Mouse (Mus musculus) CD4-positive, CD25-positive, alpha-beta regulatory T cell, adult 2 months (primary cell): Measurements from ENCODE around the gene Chd9.
"Not testable (repeated sequence)": the region's sequence is repeated elsewhere in the genome, so short reads cannot be mapped to it uniquely, and the experiment has no call there.

Source experiments
- DNase-seq: peaks from one replicate; pipeline ENCODE4 v3.0.0-alpha.2; 2012; ENCODE audit warnings: low read depth, low spot score

Gene Chd9

GRCm38 (mm10) chr8:90907848-90908551 is 79.8 kb downstream of the Chd9 start:
- peak; percentile 93 for DNase-seq

- peak; percentile 68 for DNase-seq
These were observed 80.7 kb downstream of the Chd9 start for GRCm38 (mm10) chr8:90908580-90909471.

- no peak for DNase-seq
These were observed 95.2 kb downstream of the Chd9 start for GRCm38 (mm10) chr8:90923158-90923905.

GRCm38 (mm10) chr8:90928412-90928811 is 100.3 kb downstream of the Chd9 start:
- no peak for DNase-seq

GRCm38 (mm10) chr8:90930125-90930524 is 102.0 kb downstream of the Chd9 start:
- not testable (repeated sequence) for DNase-seq

- DNase-seq = no peak
These were observed 104.8 kb downstream of the Chd9 start for GRCm38 (mm10) chr8:90932934-90933333.

GRCm38 (mm10) chr8:90934786-90935185 is 106.6 kb downstream of the Chd9 start:
- DNase-seq = no peak

- DNase-seq = peak; percentile 77
These were observed 108.7 kb downstream of the Chd9 start for GRCm38 (mm10) chr8:90936840-90937239.

GRCm38 (mm10) chr8:90938352-90938930 is 110.3 kb downstream of the Chd9 start:
- DNase-seq = no peak

- no peak for DNase-seq
These were observed 111.7 kb downstream of the Chd9 start for GRCm38 (mm10) chr8:90939867-90940266.

GRCm38 (mm10) chr8:90943770-90944169 is 115.6 kb downstream of the Chd9 start:
- DNase-seq = no peak

GRCm38 (mm10) chr8:90954802-90955760 is 126.9 kb downstream of the Chd9 start:
- DNase-seq = peak; percentile 80

GRCm38 (mm10) chr8:90955761-90956136 is 127.6 kb downstream of the Chd9 start:
- no peak for DNase-seq

- no peak for DNase-seq
These were observed 128.2 kb downstream of the Chd9 start for GRCm38 (mm10) chr8:90956390-90956789.

- no peak for DNase-seq
These were observed 129.6 kb downstream of the Chd9 start for GRCm38 (mm10) chr8:90957711-90958110.

- peak; percentile 12 for DNase-seq
These were observed 131.6 kb downstream of the Chd9 start for GRCm38 (mm10) chr8:90959721-90960120.

- peak; percentile 42 for DNase-seq
These were observed 133.5 kb downstream of the Chd9 start for GRCm38 (mm10) chr8:90961603-90962002.

- DNase-seq = no peak
These were observed 135.9 kb downstream of the Chd9 start for GRCm38 (mm10) chr8:90964044-90964443.

- no peak for DNase-seq
These were observed 137.5 kb downstream of the Chd9 start for GRCm38 (mm10) chr8:90965467-90966170.

GRCm38 (mm10) chr8:90968307-90968706 is 140.2 kb downstream of the Chd9 start:
- DNase-seq = no peak
